Mouse (Mus musculus) cortical plate, adult 2 months (tissue): ENCODE results near the gene Cmya5.

Source experiments
- CTCF ChIP-seq: fragments of 200-500 bp; IDR thresholded peaks from 2 replicates; pipeline ENCODE4 v1.5.1; 2011; ENCODE audit warnings: mild to moderate bottlenecking, control low read depth, low read length; ENCODE audit not compliant: insufficient read depth; ENCODE audit errors: extremely low read depth
- POLR2A ChIP-seq: fragments of 200-500 bp; IDR thresholded peaks from 2 replicates; pipeline ENCODE4 v1.6.1; 2011; ENCODE audit warnings: mild to moderate bottlenecking, low read length, control low read depth; ENCODE audit not compliant: insufficient read depth; ENCODE audit errors: extremely low read depth

DNA sequence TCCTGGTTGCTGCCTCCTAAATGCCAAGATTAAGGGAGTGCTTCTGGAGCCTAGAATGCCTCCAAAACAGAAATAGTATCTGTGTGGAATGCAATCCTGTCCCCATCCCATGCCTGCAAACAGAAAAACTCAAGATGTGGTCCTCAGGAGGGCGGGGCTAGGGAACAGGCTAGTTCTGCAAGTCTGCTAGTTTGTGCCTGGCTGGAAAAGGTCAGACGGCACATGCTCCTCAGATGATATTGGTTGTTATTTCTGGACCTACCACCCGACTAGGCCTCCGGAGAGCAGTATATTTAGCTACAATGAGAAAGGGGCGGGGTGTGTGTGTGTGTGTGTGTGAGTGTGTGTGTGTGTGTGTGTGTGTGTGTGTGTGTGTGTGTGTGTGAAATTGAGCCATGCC is 93.0 kb downstream of the Cmya5 start:
- TF ChIP-seq CTCF (no peak), POLR2A (no peak)
